Mouse (Mus musculus) MEL (cell line): ENCODE measurements around the gene Fkbp9.

Experiments
- CTCF ChIP-seq, 3 experiments: IDR thresholded peaks in 2 of 3; conservative IDR thresholded peaks in 1 of 3; 2 replicates each; pipeline ENCODE4 v1.5.1; 2011 to 2012; ENCODE audit warnings: low read length in 3 of 3, low read depth in 2 of 3, mild to moderate bottlenecking in 2 of 3, improper control_type of control experiment in 1 of 3, inconsistent platforms in 1 of 3, mixed read lengths in 1 of 3, moderate library complexity in 1 of 3; ENCODE audit not compliant: control insufficient read depth in 1 of 3, insufficient read depth in 1 of 3, poor library complexity in 1 of 3, severe bottlenecking in 1 of 3
- EP300 ChIP-seq, 2 experiments: IDR thresholded peaks; 2 replicates each; pipeline ENCODE4 v1.6.1; 2011; ENCODE audit warnings: improper control_type of control experiment in 2 of 2, low read length in 2 of 2, low read depth in 1 of 2, mild to moderate bottlenecking in 1 of 2
- MAX ChIP-seq: IDR thresholded peaks from 2 replicates; pipeline ENCODE4 v1.6.1; 2011; ENCODE audit warnings: low read length, improper control_type of control experiment
- NRF1 ChIP-seq: IDR thresholded peaks from 2 replicates; pipeline ENCODE4 v1.6.1; 2014; ENCODE audit warnings: low read depth, mild to moderate bottlenecking, inconsistent platforms, low read length, improper control_type of control experiment, moderate library complexity; ENCODE audit not compliant: poor library complexity, insufficient read depth, severe bottlenecking
- POLR2A ChIP-seq, 2 experiments: IDR thresholded peaks; 2 replicates each; pipeline ENCODE4 v1.6.1; 2011 to 2012; ENCODE audit warnings: low read length in 2 of 2, mild to moderate bottlenecking in 2 of 2, control low read depth in 1 of 2, improper control_type of control experiment in 1 of 2, low read depth in 1 of 2, moderate library complexity in 1 of 2; ENCODE audit not compliant: control insufficient read depth in 1 of 2, insufficient read depth in 1 of 2, poor library complexity in 1 of 2
- TBP ChIP-seq: IDR thresholded peaks from 2 replicates; pipeline ENCODE4 v1.8.0; 2011; ENCODE audit warnings: low read depth, low read length, improper control_type of control experiment
- USF2 ChIP-seq, 2 experiments: IDR thresholded peaks; 2 replicates each; pipeline ENCODE4 v1.6.1; 2011 to 2012; ENCODE audit warnings: improper control_type of control experiment in 2 of 2, low read length in 2 of 2, borderline replicate concordance in 1 of 2, inconsistent platforms in 1 of 2, low read depth in 1 of 2, mild to moderate bottlenecking in 1 of 2; ENCODE audit not compliant: insufficient read depth in 1 of 2
- ZC3H11A ChIP-seq: IDR thresholded peaks from 2 replicates; pipeline ENCODE4 v1.6.1; 2012; ENCODE audit warnings: low read depth, mild to moderate bottlenecking, inconsistent platforms, low read length, improper control_type of control experiment
- ZMIZ1 ChIP-seq: IDR thresholded peaks from 2 replicates; pipeline ENCODE4 v1.6.1; 2012; ENCODE audit warnings: low read depth, mild to moderate bottlenecking, inconsistent platforms, low read length, improper control_type of control experiment, moderate library complexity

GRCm38 (mm10) chr6:56805026-56805425, 26.8 kb upstream of the Fkbp9 start:
- TF ChIP-seq CTCF (IDR thresholded peaks at IDR 0.05 in 2 of 3, conservative IDR thresholded peaks at IDR 0.05 in 1 of 3; ENCODE audit: control insufficient read depth in 1 of 3, insufficient read depth in 1 of 3, low read depth in 2 of 3, low read length in 3 of 3, poor library complexity in 1 of 3, severe bottlenecking in 1 of 3) (no peak), TBP (no peak), MAX (no peak), ZC3H11A (no peak), NRF1 (no peak), EP300 (IDR thresholded peaks at IDR 0.05; ENCODE audit: low read depth in 1 of 2, low read length in 2 of 2) (no peak), ZMIZ1 (no peak), USF2 (IDR thresholded peaks at IDR 0.05; ENCODE audit: borderline replicate concordance in 1 of 2, insufficient read depth in 1 of 2, low read depth in 1 of 2, low read length in 2 of 2) (no peak), POLR2A (IDR thresholded peaks at IDR 0.05; ENCODE audit: control insufficient read depth in 1 of 2, insufficient read depth in 1 of 2, low read depth in 1 of 2, low read length in 2 of 2, poor library complexity in 1 of 2) (no peak)
